Mouse (Mus musculus): ENCODE data around the gene Por. TPM values are rescaled to one million over a fixed set of nuclear protein-coding genes. Genes with fewer than 3 reads are reported as not detected.
A peak's percentile ranks its signal among the peaks of the same experiment; 100 is the strongest.

Por gene
- polyA plus RNA-seq, 1 experiment from 2014 or later, result 98.3 TPM

DNA sequence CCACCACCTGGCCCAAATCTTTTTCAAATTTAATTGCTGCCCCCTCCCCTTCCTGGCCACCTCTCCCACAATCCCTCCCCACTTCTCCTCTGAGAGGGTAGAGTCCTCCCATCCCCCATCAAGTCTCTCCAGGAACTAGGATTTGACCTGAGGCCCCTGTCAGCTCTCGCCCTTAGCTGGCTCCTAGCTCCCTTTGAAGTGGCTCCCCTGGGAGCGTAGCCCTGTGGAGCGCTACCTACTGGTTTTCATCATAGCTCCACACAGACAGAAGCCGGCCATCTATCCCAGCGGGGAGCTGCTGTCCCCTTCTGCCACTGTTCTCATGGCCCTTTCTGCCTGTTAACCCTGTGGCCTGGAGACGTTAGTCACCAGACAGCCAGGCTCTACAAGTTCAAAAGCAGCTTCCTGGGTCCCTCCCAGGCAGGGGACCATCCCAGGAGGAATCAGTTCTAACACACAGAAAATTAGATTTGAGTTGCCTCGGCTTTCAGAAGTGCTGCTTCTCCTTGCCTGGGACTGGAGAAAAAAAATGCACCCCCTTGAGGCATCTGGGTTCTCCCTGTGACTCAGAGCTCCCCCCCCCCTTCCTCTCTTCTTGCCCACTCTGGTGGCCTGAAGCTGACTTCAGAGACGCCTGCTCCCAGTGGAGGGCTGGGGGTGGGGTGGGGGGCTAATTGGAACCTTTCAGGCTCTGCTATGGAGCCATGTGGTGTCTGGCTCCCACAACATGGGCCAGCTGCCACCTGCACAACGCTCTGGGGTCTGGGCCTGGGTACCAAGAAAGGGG lies 54.9 kb downstream of the Por start:
- no peak for DNase-seq (ENCODE audit: low read depth, low spot score)
- ChIA-PET CTCF (interaction anchor here (1.0 to 1.6 kb wide), 2 partner anchors 10 to 22 kb away, joined by 4 to 6 read pairs; no protein-coding TSS in a partner anchor), POLR2A (interaction anchor here (1.4 to 2.4 kb wide), 3 partner anchors 9 to 21 kb away, joined by 3 to 9 read pairs (median 7); no protein-coding TSS in a partner anchor)
- TF ChIP-seq CTCF (IDR thresholded peaks at IDR 0.05), result no peak
- in situ Hi-C loops (cut with MboI; ENCODE audit: low pct_unique_long_range_greater_than_20kb), result loop anchor here (25.0 kb wide), 1 partner anchor 1363 kb away; no protein-coding TSS in a partner anchor
- ATAC-seq, result no peak
- H3K27me3 ChIP-seq, result no peaks in the 10 kb centered on the region

DNA sequence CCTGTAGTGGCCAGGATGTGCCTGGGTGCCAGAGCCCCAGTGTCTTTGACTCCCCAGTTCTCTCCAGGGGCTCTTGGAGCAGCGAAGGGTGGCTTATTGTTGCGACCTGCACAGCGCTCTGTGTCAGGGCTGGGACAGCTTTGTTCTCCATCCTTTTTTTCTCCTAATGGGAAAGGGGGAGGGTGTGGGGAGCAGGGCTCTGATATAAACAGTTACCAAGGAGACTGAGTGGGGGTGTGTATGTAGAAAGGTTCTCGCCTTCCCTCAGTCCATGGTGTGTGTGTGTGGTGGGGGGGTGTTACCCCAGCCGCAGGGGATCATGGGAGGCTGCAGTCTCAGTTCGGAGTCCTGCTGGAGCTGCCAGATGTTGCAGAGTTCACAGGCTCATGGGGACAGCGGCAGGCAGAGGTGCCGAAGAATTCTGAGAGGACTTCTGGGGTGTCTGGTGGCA lies 55.6 kb downstream of the Por start:
- DNase-seq (ENCODE audit: low read depth, low spot score), result no peak
- POLR2A ChIA-PET, result interaction anchor here (1.4 to 2.4 kb wide), 3 partner anchors 8 to 22 kb away, joined by 3 to 9 read pairs (median 7); no protein-coding TSS in a partner anchor
- peak; percentile 6 for ATAC-seq
- no peaks in the 10 kb centered on the region for H3K27me3 ChIP-seq
- in situ Hi-C loops (cut with MboI; ENCODE audit: low pct_unique_long_range_greater_than_20kb), result no loop called here
- TF ChIP-seq CTCF (IDR thresholded peaks at IDR 0.05), result no peak
- CTCF ChIA-PET, result interaction anchor here (1.0 to 2.5 kb wide), 4 partner anchors 9 to 23 kb away, joined by 4 to 12 read pairs (median 6); partner anchors contain the start of gene Tmem120a

DNA sequence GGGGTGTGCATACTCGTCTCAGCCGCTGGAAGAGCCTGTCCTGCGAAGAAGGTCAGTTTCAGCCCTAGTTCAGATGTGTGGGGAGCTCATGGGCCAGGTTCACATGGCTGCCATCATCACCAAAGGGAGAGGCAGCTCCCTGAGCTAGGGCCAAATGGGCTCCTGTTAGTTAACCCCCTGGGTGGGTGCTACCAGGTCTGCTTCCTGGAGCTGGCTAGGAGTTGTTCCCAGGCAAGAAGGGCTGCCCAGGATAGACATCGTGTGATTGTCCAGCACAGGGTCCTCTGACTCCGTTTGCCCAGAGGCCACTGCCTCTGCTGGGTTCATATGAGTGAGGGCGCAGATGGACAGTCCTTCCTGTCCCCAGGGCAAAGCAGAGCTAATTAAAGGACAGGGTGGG lies 56.2 kb downstream of the Por start:
- CTCF ChIA-PET, result interaction anchor here (0.9 to 2.5 kb wide), 5 partner anchors 12 to 217 kb away, joined by 3 to 12 read pairs (median 4); partner anchors contain the start of gene Tmem120a
- no peaks in the 10 kb centered on the region for H3K27me3 ChIP-seq
- in situ Hi-C loops (cut with MboI; ENCODE audit: low pct_unique_long_range_greater_than_20kb), result no loop called here
- no peak for DNase-seq (ENCODE audit: low read depth, low spot score)
- POLR2A ChIA-PET, result interaction anchor here (1.4 to 2.4 kb wide), 2 partner anchors 13 to 22 kb away, joined by 3 to 9 read pairs; no protein-coding TSS in a partner anchor
- ATAC-seq, result no peak
- TF ChIP-seq CTCF (IDR thresholded peaks at IDR 0.05), result no peak

DNA sequence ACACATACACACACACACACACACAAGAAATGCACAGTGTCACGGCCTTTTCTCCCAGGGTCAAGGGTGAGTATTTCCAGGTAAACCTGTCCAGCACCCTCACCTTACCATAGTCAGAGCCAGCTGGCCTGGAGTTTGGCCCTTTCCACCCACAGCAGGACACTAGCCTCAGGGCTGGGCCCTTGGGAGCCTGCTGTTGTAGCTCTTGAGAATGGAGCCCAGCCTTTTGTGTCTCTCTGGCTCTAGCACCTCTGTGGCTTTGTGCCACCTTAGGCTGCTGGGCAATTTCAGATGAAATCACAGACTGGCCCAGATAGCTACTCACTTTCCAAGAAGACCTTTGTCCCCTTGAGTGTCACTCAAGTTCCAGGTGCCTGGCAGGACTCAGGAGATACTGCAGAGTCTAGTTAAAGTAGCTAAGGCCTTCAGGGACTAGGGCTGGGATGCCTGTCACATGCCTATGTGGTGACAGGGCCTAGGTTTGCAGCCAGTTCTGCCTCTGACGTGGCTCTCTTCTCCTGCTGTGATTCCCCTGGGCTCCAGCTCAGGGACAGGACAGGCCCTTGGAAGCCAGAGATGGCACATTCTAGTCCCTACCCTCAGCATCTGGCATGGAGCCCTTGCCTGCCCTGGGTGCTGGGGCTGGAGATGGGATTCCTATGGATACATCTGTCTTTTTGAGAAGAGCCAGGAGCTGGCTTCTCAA lies 57.0 kb downstream of the Por start:
- in situ Hi-C loops (cut with MboI; ENCODE audit: low pct_unique_long_range_greater_than_20kb), result no loop called here
- ATAC-seq (no peak), DNase-seq (ENCODE audit: low read depth, low spot score) (no peak)
- no peak for TF ChIP-seq CTCF (IDR thresholded peaks at IDR 0.05)
- CTCF ChIA-PET, result interaction anchor here (0.9 to 2.5 kb wide), 8 partner anchors 12 to 217 kb away, joined by 3 to 12 read pairs (median 4); partner anchors contain the start of gene Tmem120a
- POLR2A ChIA-PET, result interaction anchor here (0.6 to 2.4 kb wide), 2 partner anchors 14 to 53 kb away, joined by 5 to 9 read pairs; no protein-coding TSS in a partner anchor
- H3K27me3 ChIP-seq, result no peaks in the 10 kb centered on the region

DNA sequence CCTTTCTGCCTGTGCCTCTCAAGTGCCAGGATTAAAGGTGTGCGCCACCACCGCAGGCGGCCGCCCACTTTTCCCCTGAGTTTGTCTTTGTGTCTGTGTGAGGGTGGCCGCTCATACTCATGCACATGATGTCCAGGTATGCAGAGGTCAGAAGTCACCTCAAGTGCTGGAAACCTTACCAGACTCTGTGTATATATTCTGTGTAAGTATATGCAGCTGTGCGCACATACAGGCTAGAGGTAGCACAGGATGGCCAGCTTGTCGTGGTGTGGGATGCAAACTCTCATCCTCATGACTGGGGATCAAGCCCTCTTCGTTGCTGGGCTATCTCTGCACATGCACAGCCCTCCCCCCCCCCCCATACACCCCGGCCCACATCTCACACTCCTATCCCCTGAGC lies 58.0 kb downstream of the Por start:
- POLR2A ChIA-PET, result no interaction called here

DNA sequence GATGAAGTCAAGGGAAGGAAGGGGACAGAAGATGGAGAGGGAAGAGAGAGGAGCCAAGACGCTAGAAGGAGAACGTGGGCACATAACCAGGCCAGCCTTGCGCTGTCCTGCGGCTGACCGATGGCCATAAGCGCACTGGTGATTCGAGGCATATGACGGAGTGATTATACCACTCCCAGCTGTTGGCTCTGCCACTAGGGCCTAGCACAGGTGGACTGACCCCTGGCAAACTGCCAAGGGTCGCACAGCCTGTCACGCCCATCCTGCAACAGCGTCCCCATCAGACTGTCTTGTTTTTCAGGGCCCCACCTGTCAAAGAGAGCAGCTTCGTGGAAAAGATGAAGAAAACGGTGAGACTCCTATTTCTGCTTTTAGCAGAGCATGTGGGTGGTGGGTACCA lies 58.5 kb downstream of the Por start:
- H3K27me3 ChIP-seq, result no peaks in the 10 kb centered on the region
- in situ Hi-C loops (cut with MboI; ENCODE audit: low pct_unique_long_range_greater_than_20kb), result no loop called here
- no peak for ATAC-seq
- ChIA-PET POLR2A (no interaction called here), CTCF (interaction anchor here (0.8 to 1.2 kb wide), 3 partner anchors 14 to 98 kb away, joined by 3 to 4 read pairs (median 3); no protein-coding TSS in a partner anchor)
- DNase-seq (ENCODE audit: low read depth, low spot score), result no peak
- no peak for TF ChIP-seq CTCF (IDR thresholded peaks at IDR 0.05)

More for the DNA sequence above, 58.0 kb downstream of the Por start:
- ATAC-seq, result no peak
- no peak for TF ChIP-seq CTCF (IDR thresholded peaks at IDR 0.05)
- CTCF ChIA-PET, result interaction anchor here (0.9 to 1.2 kb wide), 2 partner anchors 36 to 91 kb away, joined by 3 read pairs; no protein-coding TSS in a partner anchor
- in situ Hi-C loops (cut with MboI; ENCODE audit: low pct_unique_long_range_greater_than_20kb), result no loop called here
- no peaks in the 10 kb centered on the region for H3K27me3 ChIP-seq
- no peak for DNase-seq (ENCODE audit: low read depth, low spot score)

DNA sequence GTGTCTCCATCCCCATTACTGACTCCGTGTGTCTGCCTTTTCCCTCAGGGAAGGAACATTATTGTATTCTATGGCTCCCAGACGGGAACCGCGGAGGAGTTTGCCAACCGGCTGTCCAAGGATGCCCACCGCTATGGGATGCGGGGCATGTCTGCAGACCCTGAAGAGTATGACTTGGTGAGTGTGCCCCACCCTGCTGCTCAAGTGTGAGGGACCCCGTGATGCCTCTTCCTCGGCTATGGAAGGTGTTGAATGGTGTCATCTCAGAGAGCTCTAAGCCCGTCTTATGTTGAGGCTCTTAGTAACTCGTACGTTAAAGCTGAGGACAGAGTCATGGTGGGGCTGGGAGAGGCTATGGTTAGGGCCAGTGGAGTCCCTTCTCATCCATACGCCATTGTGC lies 59.5 kb downstream of the Por start:
- no peak for TF ChIP-seq CTCF (IDR thresholded peaks at IDR 0.05)
- no peak for DNase-seq (ENCODE audit: low read depth, low spot score)
- no peaks in the 10 kb centered on the region for H3K27me3 ChIP-seq
- in situ Hi-C loops (cut with MboI; ENCODE audit: low pct_unique_long_range_greater_than_20kb), result no loop called here
- ChIA-PET POLR2A (no interaction called here), CTCF (interaction anchor here (0.8 to 2.8 kb wide), 3 partner anchors 15 to 99 kb away, joined by 3 to 8 read pairs (median 4); no protein-coding TSS in a partner anchor)
- no peak for ATAC-seq

DNA sequence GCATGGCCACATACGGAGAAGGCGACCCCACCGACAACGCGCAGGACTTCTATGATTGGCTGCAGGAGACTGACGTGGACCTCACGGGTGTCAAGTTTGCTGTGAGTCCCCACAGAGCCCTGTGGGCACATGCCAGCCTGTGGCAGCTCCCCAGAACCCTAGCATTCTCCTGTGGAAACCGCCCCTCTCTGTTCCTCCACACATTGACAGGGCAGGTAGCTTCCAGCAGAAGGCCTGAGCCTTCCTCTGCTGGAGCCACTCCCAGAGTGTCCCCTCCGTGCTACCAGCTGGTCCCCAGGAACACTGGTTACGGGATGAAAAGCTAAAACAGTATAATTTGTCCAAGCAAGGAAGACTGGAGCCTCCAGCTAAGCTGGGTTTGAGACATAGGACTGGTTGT lies 60.4 kb downstream of the Por start:
- no peak for ATAC-seq
- no peaks in the 10 kb centered on the region for H3K27me3 ChIP-seq
- TF ChIP-seq CTCF (IDR thresholded peaks at IDR 0.05), result no peak
- POLR2A ChIA-PET, result no interaction called here
- DNase-seq (ENCODE audit: low read depth, low spot score), result no peak
- CTCF ChIA-PET, result interaction anchor here (1.2 to 2.8 kb wide), 2 partner anchors 16 kb away, joined by 5 to 8 read pairs; no protein-coding TSS in a partner anchor
- in situ Hi-C loops (cut with MboI; ENCODE audit: low pct_unique_long_range_greater_than_20kb), result no loop called here

DNA sequence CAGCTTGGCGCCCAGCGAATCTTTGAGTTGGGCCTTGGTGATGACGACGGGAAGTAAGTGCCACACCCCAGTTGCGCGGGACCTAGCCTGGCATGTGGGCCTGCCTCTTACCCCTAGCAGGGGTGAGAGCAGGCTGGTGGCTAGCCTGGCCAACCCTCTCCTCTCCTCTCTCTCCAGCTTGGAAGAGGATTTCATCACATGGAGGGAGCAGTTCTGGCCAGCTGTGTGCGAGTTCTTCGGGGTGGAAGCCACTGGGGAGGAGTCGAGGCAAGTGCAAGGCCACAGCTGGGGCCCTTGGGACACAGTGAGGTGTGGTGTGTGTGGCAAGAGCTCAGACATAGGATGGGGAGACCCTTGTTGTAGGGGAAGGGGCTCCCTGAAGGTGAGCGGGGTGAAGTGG lies 61.1 kb downstream of the Por start:
- POLR2A ChIA-PET, result no interaction called here
- CTCF ChIA-PET, result interaction anchor here (1.2 to 2.8 kb wide), 3 partner anchors 15 to 101 kb away, joined by 3 to 8 read pairs (median 5); no protein-coding TSS in a partner anchor
- no peak for TF ChIP-seq CTCF (IDR thresholded peaks at IDR 0.05)
- ATAC-seq, result no peak
- in situ Hi-C loops (cut with MboI; ENCODE audit: low pct_unique_long_range_greater_than_20kb), result no loop called here
- DNase-seq (ENCODE audit: low read depth, low spot score), result no peak
- H3K27me3 ChIP-seq, result no peaks in the 10 kb centered on the region

DNA sequence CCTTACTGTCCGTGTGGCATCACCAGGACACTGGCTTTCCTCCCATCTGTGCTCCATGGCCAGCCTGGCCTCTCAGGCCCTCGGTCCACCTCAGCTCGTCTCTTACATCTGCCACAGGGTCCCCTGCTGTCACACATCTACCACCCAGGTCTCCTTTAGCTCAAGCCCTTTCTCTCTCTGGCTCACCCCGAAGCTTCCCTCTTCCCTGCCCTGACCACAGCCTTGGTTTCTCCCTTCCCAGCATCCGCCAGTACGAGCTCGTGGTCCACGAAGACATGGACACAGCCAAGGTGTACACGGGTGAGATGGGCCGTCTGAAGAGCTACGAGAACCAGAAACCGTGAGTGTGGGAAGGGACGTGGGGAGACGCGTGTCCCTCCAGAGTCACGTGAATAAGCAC lies 61.5 kb downstream of the Por start:
- in situ Hi-C loops (cut with MboI; ENCODE audit: low pct_unique_long_range_greater_than_20kb), result no loop called here
- ATAC-seq (no peak), DNase-seq (ENCODE audit: low read depth, low spot score) (no peak)
- ChIA-PET POLR2A (interaction anchor here (1.1 kb wide), 1 partner anchor 17 kb away, joined by 3 read pairs; no protein-coding TSS in a partner anchor), CTCF (interaction anchor here (1.2 to 2.8 kb wide), 3 partner anchors 15 to 101 kb away, joined by 3 to 8 read pairs (median 5); no protein-coding TSS in a partner anchor)
- no peaks in the 10 kb centered on the region for H3K27me3 ChIP-seq
- TF ChIP-seq CTCF (IDR thresholded peaks at IDR 0.05), result no peak
